Mouse (Mus musculus) midbrain, embryonic 16.5 days (tissue): ENCODE data around the gene Ppm1n. TPM values are rescaled to one million over a fixed set of nuclear protein-coding genes. Genes with fewer than 3 reads are reported as not detected.

Source experiments
- ATAC-seq: fragments of 200-750 bp; cut with Nextera tagmentation; 2 replicates; pipeline ENCODE4 v1.8.0; 2017; ENCODE audit warnings: moderate TSS enrichment
- H3K27ac ChIP-seq: fragments of 300-500 bp; sonication (generic); 2 replicates; pipeline ENCODE4 v1.5.1; 2014; ENCODE audit warnings: mild to moderate bottlenecking, low read length, mixed read lengths
- H3K27me3 ChIP-seq: fragments of 300-500 bp; sonication (generic); 2 replicates; pipeline ENCODE4 v1.6.1; 2014; ENCODE audit warnings: low read depth, low read length, mixed read lengths; ENCODE audit not compliant: control insufficient read depth, insufficient read depth
- H3K36me3 ChIP-seq: fragments of 300-500 bp; sonication (generic); 2 replicates; pipeline ENCODE4 v1.6.1; 2014; ENCODE audit warnings: mild to moderate bottlenecking, low read length, moderate library complexity, mixed read lengths; ENCODE audit not compliant: control insufficient read depth, insufficient read depth
- H3K4me1 ChIP-seq: fragments of 300-500 bp; sonication (generic); 2 replicates; pipeline ENCODE4 v1.6.1; 2014; ENCODE audit warnings: mild to moderate bottlenecking, low read length, mixed read lengths; ENCODE audit not compliant: control insufficient read depth, insufficient read depth
- H3K4me2 ChIP-seq: fragments of 300-500 bp; sonication (generic); 2 replicates; pipeline ENCODE4 v1.6.1; 2014; ENCODE audit warnings: mild to moderate bottlenecking, low read length, mixed read lengths
- H3K4me3 ChIP-seq: fragments of 300-500 bp; sonication (generic); 2 replicates; pipeline ENCODE4 v1.5.1; 2014; ENCODE audit warnings: low read depth, mild to moderate bottlenecking, low read length, moderate library complexity, mixed read lengths
- H3K9ac ChIP-seq: fragments of 300-500 bp; sonication (generic); 2 replicates; pipeline ENCODE4 v1.6.1; 2014; ENCODE audit warnings: low read depth, low read length, mixed read lengths
- H3K9me3 ChIP-seq: fragments of 300-500 bp; sonication (generic); replicated peaks from 2 replicates; pipeline ENCODE4 v1.6.1; 2014; ENCODE audit warnings: mild to moderate bottlenecking, low read length, mixed read lengths; ENCODE audit not compliant: control insufficient read depth, poor library complexity, severe bottlenecking
- WGBS: fragments of 180-500 bp; shearing (Covaris S2); extraction: QIAGEN DNeasy Blood & Tissue Kit; methylation state at CpG from one replicate; pipeline ENCODE4 v1.1.7; 2014; 5-methylcytosine and 5-hydroxymethylcytosine counted together
- polyA plus RNA-seq: library from polyadenylated mRNA; unstranded; fragments of >200 nt; fragmentation: Nextera tagmentation; extraction: Ambion mirVana; gene quantifications from 2 replicates; pipeline ENCODE4 v1.2.1, GENCODE M21; 2015

Ppm1n gene
- polyA plus RNA-seq, 1 experiment from 2014 or later: 1.6 TPM

DNA sequence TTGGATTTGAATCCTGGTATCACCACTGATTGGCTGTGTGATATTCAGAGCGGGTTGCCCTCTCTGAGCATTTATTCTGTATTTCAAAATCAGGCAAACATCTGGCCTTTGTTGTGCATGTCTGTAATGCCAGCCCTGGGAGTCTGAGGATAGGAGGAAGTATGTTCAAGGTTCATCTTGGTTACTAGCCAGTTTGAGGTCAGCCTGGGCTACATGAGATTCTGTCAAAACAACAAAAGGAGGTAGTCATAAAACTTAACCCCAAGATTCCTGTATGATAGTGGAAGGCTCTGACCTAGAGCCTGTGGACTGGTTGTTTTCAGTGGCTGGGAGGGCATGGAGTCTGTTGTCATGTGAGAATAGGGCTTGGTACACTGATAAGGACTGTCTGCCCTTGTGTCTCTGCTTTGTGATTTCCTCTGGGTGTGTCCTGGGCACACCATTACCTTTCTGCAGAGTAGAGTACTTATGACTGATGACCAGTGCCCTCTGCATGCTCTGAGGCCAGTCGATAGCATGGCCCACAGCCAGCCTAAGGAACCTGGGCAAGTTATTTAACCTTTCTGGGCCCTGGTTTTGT lies 44.7 kb downstream of the Ppm1n start:
- Histone ChIP-seq H3K4me2 (no peak overlapping the region), H3K27me3 (no peaks in the 10 kb centered on the region), H3K27ac (no peak overlapping the region), H3K4me1 (no peaks in the 10 kb centered on the region), H3K4me3 (no peak overlapping the region), H3K9ac (no peak overlapping the region), H3K36me3 (no peaks in the 10 kb centered on the region; the same call in 1 of the 2 replicates), H3K9me3 (no peaks in the 10 kb centered on the region)
- 91% methylated on average over 2 of the region's 2 CpGs for WGBS
- no peak for ATAC-seq

- Histone ChIP-seq H3K4me1 (peaks cover 3% of the 10 kb centered on the region; the same call in 1 of the 2 replicates), H3K4me2 (no peak overlapping the region), H3K9ac (no peak overlapping the region), H3K9me3 (no peaks in the 10 kb centered on the region), H3K27ac (no peak overlapping the region), H3K4me3 (no peak overlapping the region), H3K36me3 (no peaks in the 10 kb centered on the region; the same call in 1 of the 2 replicates), H3K27me3 (no peaks in the 10 kb centered on the region)
- no peak for ATAC-seq
- WGBS: 77% methylated on average over 5 of the region's 5 CpGs
Observed at GRCm38 (mm10) chr7:19234652-19235051, 45.2 kb downstream of the Ppm1n start.

DNA sequence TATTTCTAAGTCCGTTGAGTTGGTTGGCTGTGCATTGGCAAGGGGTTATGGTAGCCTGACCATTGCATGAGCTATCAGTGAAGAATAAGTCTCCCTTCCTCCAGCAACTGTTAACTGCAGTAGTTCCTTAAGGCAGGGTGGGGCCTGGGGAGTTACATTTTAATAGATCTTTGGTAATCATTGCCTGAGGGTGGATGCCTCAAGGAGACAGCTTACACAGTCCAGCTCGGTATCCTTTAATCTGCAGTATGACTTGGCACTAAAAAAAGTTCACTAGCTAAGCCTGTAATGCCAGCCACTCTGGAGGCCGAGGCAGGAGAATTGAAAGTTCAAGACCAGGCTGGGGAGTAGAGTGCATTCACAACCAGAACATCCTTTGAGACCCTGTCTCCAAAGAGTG lies 48.0 kb downstream of the Ppm1n start:
- Histone ChIP-seq H3K4me3 (no peak overlapping the region), H3K36me3 (no peaks in the 10 kb centered on the region; the same call in 1 of the 2 replicates), H3K4me1 (peaks cover 12% of the 10 kb centered on the region), H3K4me2 (no peak overlapping the region), H3K27me3 (no peaks in the 10 kb centered on the region), H3K9me3 (no peaks in the 10 kb centered on the region), H3K9ac (no peak overlapping the region), H3K27ac (no peak overlapping the region)
- WGBS: 94% methylated on average over 3 of the region's 3 CpGs
- no peak for ATAC-seq

GRCm38 (mm10) chr7:19230899-19231298 lies 49.0 kb downstream of the Ppm1n start:
- peaks cover 16% of the 10 kb centered on the region for H3K4me1 ChIP-seq
- no peak overlapping the region for H3K9ac ChIP-seq
- H3K4me3 ChIP-seq: no peak overlapping the region
- WGBS: 96% methylated on average over 5 of the region's 5 CpGs
- H3K9me3 ChIP-seq: no peaks in the 10 kb centered on the region
- no peaks in the 10 kb centered on the region; the same call in 1 of the 2 replicates for H3K36me3 ChIP-seq
- no peak for ATAC-seq
- no peak overlapping the region for H3K27ac ChIP-seq
- H3K4me2 ChIP-seq: no peak overlapping the region
- no peaks in the 10 kb centered on the region for H3K27me3 ChIP-seq

DNA sequence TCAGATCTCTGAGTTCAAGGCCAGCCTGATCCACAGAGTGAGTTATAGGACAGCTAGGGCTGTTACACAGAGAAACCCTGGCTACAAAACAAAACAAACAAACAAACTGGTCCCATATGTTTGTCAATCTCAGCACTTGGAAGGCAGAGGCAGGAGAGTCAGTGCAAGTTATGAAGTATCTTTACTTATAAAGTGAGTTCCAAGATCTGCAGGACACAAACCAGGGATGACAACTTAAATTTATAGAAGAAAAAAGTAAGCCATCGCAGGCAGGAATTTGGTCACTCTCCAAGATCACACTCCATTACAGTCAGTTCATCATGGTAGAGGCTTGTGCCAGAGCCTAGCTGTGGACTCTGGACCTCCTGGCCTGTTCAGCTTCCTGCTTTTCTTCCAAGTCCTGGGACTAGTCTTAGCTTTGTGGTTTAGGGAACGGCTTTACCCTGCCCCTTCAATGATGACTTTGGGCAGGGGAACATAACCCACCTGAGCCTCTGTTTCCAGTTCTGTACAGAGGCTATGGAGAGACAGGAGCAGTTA lies 49.8 kb downstream of the Ppm1n start:
- no peak overlapping the region for H3K9ac ChIP-seq
- no peak overlapping the region; the same call in 1 of the 2 replicates for H3K4me2 ChIP-seq
- no peaks in the 10 kb centered on the region for H3K9me3 ChIP-seq
- H3K4me3 ChIP-seq: no peak overlapping the region
- no peaks in the 10 kb centered on the region for H3K27me3 ChIP-seq
- no peak overlapping the region for H3K27ac ChIP-seq
- ATAC-seq: no peak
- no peaks in the 10 kb centered on the region; the same call in 1 of the 2 replicates for H3K36me3 ChIP-seq
- H3K4me1 ChIP-seq: peaks cover 16% of the 10 kb centered on the region
- 89% methylated on average over 2 of the region's 2 CpGs for WGBS

DNA sequence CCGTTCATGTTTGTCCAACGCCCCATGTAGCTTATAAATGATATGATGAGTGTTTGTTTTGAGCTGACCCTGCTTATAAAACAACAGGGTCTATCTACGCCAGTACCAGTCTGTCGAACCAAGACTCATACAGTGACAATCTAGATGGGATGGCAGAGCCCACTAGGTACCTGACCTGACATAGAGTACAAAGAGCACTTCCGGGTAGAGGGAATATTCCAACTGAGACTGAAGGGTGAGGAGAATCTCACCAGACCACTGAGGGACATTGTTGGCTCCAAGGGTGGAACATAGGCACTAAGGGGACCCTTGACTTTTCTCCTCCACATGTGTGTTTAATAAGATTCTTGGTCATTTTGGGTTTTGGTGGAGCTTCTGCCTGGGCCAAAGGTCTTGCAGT lies 50.5 kb downstream of the Ppm1n start:
- Histone ChIP-seq H3K4me2 (peak overlapping the region; percentile 88), H3K4me3 (peak overlapping the region; percentile 62), H3K27me3 (no peaks in the 10 kb centered on the region), H3K4me1 (peaks cover 16% of the 10 kb centered on the region), H3K36me3 (no peaks in the 10 kb centered on the region; the same call in 1 of the 2 replicates), H3K9me3 (no peaks in the 10 kb centered on the region), H3K9ac (peak overlapping the region; percentile 65), H3K27ac (peak overlapping the region; percentile 73)
- no peak for ATAC-seq
- WGBS: 43% methylated on average over 5 of the region's 5 CpGs

DNA sequence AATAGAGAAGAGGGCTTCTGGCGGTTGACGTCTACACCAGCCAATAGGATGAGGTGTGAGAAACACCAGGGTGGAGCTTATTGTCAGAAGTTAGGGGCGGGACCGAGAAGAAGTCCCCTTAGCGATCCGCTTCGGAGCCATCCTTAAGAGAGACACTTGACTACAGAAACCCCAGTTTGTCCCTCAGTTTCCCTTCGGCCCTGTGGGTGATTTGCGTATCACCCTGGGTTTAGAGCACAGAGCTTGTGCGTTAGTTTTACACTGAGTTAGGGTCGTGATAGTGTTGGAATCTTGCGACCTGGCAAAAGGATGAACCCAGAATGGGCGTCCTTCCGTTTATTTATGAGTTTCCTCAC lies 51.1 kb downstream of the Ppm1n start:
- Histone ChIP-seq H3K4me2 (peak overlapping the region; percentile 88), H3K9ac (peak overlapping the region; percentile 65), H3K27ac (peak overlapping the region; percentile 73), H3K4me3 (peak overlapping the region; percentile 62), H3K4me1 (peaks cover 16% of the 10 kb centered on the region), H3K9me3 (no peaks in the 10 kb centered on the region), H3K36me3 (no peaks in the 10 kb centered on the region; the same call in 1 of the 2 replicates), H3K27me3 (no peaks in the 10 kb centered on the region)
- ATAC-seq: no peak
- WGBS: 0% methylated on average over 14 of the region's 14 CpGs

GRCm38 (mm10) chr7:19227883-19228792 lies 51.7 kb downstream of the Ppm1n start, which contains the start of gene Opa3:
Opa3 (plus strand) TSS chr7:19228334.
- WGBS: under 1% methylated on average over 79 of the region's 91 CpGs
- peak; percentile 97 for ATAC-seq

More at GRCm38 (mm10) chr7:19227883-19228792, 51.7 kb downstream of the Ppm1n start, which contains the start of gene Opa3:
- Histone ChIP-seq H3K9me3 (no peaks in the 10 kb centered on the region), H3K27me3 (no peaks in the 10 kb centered on the region), H3K36me3 (no peaks in the 10 kb centered on the region; the same call in 1 of the 2 replicates), H3K4me1 (peaks cover 16% of the 10 kb centered on the region), H3K27ac (peak within 1 kb of the TSS; percentile 99), H3K4me3 (peak within 1 kb of the TSS; percentile 62), H3K4me2 (peak within 1 kb of the TSS; percentile 88), H3K9ac (peak within 1 kb of the TSS; percentile 80)
